Mouse (Mus musculus): ENCODE data around the gene Gltp.
A peak's percentile ranks its signal among the peaks of the same experiment; 100 is the strongest.

The Gltp gene

GRCm38 (mm10) chr5:114717937-114718336 is 27.2 kb upstream of the Gltp start:
- H3K27me3 ChIP-seq (ENCODE audit: control insufficient read depth, insufficient read depth, low read length, poor library complexity, severe bottlenecking) = no peaks in the 10 kb centered on the region
- peaks cover 10% of the 10 kb centered on the region for H3K36me3 ChIP-seq (ENCODE audit: control insufficient read depth, insufficient read depth, low read length, poor library complexity, severe bottlenecking)
- no peak for DNase-seq (ENCODE audit: low read depth, low spot score)

DNA sequence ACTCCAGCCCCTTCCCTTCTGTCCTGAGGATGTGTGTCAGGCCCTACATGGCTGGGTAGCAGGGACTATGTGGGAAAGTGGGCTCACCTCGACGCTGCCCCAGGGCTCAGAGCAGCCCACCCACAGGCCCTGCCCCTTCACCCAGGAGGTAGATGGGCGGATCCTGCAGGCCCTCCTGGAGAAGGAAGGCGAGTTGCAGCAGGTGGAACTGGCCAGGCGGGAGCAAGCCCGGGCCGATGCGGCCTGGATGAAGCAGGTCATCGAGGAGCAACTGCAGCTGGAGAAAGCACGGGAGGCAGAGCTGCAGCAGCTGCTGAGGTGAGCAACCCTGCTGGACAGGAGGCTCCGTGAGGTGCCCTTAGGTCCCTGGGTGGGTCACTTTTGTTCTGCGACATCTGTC is 26.5 kb upstream of the Gltp start:
- DNase-seq (ENCODE audit: low read depth, low spot score) = no peak
- no peaks in the 10 kb centered on the region for H3K27me3 ChIP-seq (ENCODE audit: control insufficient read depth, insufficient read depth, low read length, poor library complexity, severe bottlenecking)

GRCm38 (mm10) chr5:114714551-114714950 is 23.8 kb upstream of the Gltp start:
- no peaks in the 10 kb centered on the region for H3K27me3 ChIP-seq (ENCODE audit: control insufficient read depth, insufficient read depth, low read length, poor library complexity, severe bottlenecking)
- H3K36me3 ChIP-seq (ENCODE audit: control insufficient read depth, insufficient read depth, low read length, poor library complexity, severe bottlenecking) = peaks cover 10% of the 10 kb centered on the region
- no peak for DNase-seq (ENCODE audit: low read depth, low spot score)

More for the DNA sequence above, 26.5 kb upstream of the Gltp start:
- peaks cover 10% of the 10 kb centered on the region for H3K36me3 ChIP-seq (ENCODE audit: control insufficient read depth, insufficient read depth, low read length, poor library complexity, severe bottlenecking)

DNA sequence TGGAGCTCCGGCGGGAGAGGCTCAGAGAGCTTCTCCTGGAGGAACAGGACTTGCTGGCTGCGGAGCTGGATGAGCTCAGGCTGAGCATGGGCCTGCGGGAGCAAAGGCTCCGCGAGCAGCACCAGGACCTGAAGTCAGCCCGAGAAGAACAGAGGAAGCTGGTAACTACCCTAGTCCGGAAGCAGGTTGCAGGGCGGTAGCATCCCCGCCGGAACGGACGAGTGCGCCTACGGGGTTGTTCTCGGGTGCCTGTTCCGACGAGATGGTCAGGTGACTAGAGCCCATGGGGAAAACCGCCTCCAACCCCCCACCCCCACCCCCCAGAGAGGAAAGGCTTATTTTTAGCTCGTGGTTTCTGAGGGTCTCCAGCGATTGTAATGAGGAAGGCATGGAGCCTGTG is 18.6 kb upstream of the Gltp start:
- Histone ChIP-seq H3K36me3 (ENCODE audit: control insufficient read depth, insufficient read depth, low read length, poor library complexity, severe bottlenecking) (peaks cover 1% of the 10 kb centered on the region), H3K27me3 (ENCODE audit: control insufficient read depth, insufficient read depth, low read length, poor library complexity, severe bottlenecking) (no peaks in the 10 kb centered on the region)
- DNase-seq (ENCODE audit: low read depth, low spot score) = peak; percentile 41

GRCm38 (mm10) chr5:114708491-114708890 is 17.7 kb upstream of the Gltp start:
- H3K36me3 ChIP-seq (ENCODE audit: control insufficient read depth, insufficient read depth, low read length, poor library complexity, severe bottlenecking) = no peaks in the 10 kb centered on the region; the same call in none of the 2 replicates
- no peaks in the 10 kb centered on the region for H3K27me3 ChIP-seq (ENCODE audit: control insufficient read depth, insufficient read depth, low read length, poor library complexity, severe bottlenecking)
- DNase-seq (ENCODE audit: low read depth, low spot score) = no peak

DNA sequence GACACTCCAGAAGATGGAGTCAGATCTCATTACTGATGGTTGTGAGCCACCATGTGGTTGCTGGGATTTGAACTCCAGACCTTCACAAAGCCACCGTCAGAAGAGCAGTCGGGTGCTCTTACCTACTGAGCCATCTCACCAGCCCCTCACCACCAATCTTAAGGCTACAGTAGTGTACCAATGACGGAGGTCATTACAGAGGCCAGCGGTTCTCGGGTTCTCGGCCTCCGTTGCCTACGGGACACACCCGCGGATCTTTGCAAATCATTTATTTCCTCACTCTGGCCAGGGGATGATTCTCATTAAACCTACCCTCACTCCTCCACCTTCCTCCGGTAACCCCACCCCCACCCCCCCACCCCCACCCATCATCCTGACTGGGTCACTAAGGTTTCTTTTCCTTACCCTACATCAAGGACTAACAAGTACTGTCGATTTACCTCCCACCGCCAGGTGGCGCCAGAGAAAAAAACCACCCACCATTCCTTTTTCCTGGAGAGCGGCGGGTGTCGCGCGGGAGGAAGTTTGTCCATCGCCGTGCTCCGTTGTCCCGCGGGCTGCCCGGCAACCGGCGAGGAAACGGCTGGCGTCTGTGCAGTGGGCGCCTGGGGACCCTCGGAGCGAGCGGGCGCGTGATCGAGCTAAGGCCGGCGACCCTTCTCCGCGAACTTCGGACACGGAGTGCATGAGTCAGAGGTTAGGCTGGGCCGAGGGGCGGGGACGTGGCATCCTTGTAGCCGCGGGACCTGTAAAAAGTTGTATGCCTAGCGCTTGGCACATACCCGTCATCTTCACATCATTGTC is 16.7 kb upstream of the Gltp start, which contains the start of gene Tchp:
Gene Tchp (plus strand): TSS at position 496 of the 804 bp plus-strand sequence.
- Histone ChIP-seq H3K27me3 (ENCODE audit: control insufficient read depth, insufficient read depth, low read length, poor library complexity, severe bottlenecking) (no peaks in the 10 kb centered on the region), H3K36me3 (ENCODE audit: control insufficient read depth, insufficient read depth, low read length, poor library complexity, severe bottlenecking) (no peaks in the 10 kb centered on the region)
- DNase-seq (ENCODE audit: low read depth, low spot score) = peak; percentile 94

DNA sequence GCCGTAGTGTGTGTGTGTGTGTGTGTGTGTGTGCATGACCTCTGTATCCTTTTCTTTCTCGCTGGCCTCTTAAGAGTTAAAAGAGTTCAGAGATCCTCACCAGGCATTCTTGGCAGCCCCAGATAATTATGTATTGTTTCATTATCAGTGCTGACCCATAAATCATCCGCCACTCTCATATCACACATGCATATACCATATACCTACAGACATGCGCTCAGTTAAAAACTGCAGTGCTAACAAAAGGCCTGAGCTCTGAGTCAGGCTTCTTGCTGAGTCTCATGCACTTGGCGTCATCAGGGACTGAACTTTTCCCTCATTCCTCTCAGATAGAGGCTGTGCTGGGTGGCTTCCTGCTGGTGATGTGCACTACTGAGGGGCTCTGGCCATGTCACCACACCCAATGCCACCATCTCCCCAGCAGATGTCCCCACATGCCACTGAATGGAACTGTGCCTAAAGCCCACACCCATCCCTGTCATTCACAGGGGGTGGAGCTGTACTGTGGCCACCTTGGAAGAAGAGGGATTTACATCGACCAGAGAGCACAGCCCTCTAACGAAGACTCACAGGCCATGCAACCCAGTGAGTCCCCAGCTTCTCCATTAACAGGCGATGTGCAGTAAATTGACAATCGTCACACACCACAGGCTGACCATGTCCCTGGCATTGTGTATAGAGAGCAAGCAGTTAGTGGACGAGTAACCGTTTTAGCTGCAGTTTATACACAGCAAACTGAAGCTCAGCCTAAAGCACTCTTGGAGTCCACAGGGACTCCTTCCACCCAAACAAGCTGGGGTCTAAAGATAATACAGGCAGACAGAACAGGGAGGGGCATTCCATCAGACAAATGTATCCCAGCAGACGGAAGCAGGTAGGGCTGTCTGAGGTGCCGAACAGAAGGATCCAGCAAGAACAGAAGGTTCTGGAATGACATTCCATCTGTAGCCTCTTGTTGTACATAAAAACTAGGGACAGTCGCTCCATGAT is 11.9 kb upstream of the Gltp start:
- DNase-seq (ENCODE audit: low read depth, low spot score) = peak; percentile 37
- Histone ChIP-seq H3K36me3 (ENCODE audit: control insufficient read depth, insufficient read depth, low read length, poor library complexity, severe bottlenecking) (no peaks in the 10 kb centered on the region), H3K27me3 (ENCODE audit: control insufficient read depth, insufficient read depth, low read length, poor library complexity, severe bottlenecking) (no peaks in the 10 kb centered on the region)

GRCm38 (mm10) chr5:114699015-114699414 is 8.2 kb upstream of the Gltp start:
- no peaks in the 10 kb centered on the region for H3K27me3 ChIP-seq (ENCODE audit: control insufficient read depth, insufficient read depth, low read length, poor library complexity, severe bottlenecking)
- H3K36me3 ChIP-seq (ENCODE audit: control insufficient read depth, insufficient read depth, low read length, poor library complexity, severe bottlenecking) = no peaks in the 10 kb centered on the region
- DNase-seq (ENCODE audit: low read depth, low spot score) = peak; percentile 52

- no peaks in the 10 kb centered on the region for H3K36me3 ChIP-seq (ENCODE audit: control insufficient read depth, insufficient read depth, low read length, poor library complexity, severe bottlenecking)
- no peaks in the 10 kb centered on the region for H3K27me3 ChIP-seq (ENCODE audit: control insufficient read depth, insufficient read depth, low read length, poor library complexity, severe bottlenecking)
- DNase-seq (ENCODE audit: low read depth, low spot score) = no peak
These were observed 7.4 kb upstream of the Gltp start for GRCm38 (mm10) chr5:114698044-114698746.

GRCm38 (mm10) chr5:114696939-114697338 is 6.2 kb upstream of the Gltp start:
- no peak for DNase-seq (ENCODE audit: low read depth, low spot score)
- no peaks in the 10 kb centered on the region for H3K36me3 ChIP-seq (ENCODE audit: control insufficient read depth, insufficient read depth, low read length, poor library complexity, severe bottlenecking)
- H3K27me3 ChIP-seq (ENCODE audit: control insufficient read depth, insufficient read depth, low read length, poor library complexity, severe bottlenecking) = no peaks in the 10 kb centered on the region

DNA sequence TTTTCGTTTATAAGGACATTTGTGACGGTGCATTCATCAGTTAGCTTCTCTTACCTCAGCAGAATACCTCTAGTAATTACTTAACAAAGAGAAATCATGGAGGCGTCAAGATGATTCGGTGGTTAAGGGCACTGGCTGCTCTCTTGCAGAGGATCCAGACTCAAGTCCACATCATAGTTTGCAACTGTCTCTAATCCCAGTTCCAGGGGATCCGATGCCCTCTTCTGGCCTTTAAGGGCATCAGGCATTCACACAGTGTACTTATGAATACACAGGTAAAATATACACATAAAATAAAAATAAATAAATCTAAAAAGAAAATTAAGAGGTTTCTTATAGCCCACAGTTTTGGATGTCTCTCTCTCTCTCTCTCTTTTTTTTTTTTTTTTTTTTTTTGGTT is 5.0 kb upstream of the Gltp start:
- H3K27me3 ChIP-seq (ENCODE audit: control insufficient read depth, insufficient read depth, low read length, poor library complexity, severe bottlenecking) = no peaks in the 10 kb centered on the region
- peak; percentile 39 for DNase-seq (ENCODE audit: low read depth, low spot score)
- no peaks in the 10 kb centered on the region for H3K36me3 ChIP-seq (ENCODE audit: control insufficient read depth, insufficient read depth, low read length, poor library complexity, severe bottlenecking)

DNA sequence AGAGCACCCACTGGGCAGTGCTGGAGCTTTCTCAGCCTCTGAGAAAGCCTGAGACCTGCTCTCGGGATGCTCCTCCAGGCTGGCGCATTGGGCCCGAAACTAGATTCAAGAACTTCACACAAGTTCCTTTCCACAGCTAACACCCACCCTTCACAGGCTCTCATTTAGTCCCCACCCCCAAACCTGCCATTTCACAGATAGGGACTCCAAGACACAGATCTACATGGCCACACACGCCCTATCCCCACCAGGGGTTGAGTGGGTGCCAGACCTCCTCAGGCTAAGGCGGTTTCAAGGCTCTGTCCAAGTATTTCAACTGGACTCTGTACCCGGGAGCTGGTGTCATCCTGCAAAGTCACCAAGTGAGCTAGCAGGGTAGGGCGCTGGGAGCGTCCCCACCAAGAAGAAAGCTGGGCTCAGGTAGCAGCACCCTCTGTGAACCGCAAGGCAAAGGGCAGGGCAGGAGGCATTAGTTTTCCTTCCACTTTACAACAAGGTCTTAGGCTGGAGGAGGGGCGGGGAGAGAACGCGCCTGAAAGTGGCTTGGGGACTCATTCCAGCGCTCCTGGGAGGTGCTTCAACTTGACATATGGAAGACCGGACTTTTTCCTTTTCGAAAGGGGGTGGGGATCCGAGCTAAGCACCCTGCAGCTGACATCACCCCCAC is 951 bp downstream of the Gltp start:
- peak; percentile 47 for DNase-seq (ENCODE audit: low read depth, low spot score)
- H3K27me3 ChIP-seq (ENCODE audit: control insufficient read depth, insufficient read depth, low read length, poor library complexity, severe bottlenecking) = no peaks in the 10 kb centered on the region
- H3K36me3 ChIP-seq (ENCODE audit: control insufficient read depth, insufficient read depth, low read length, poor library complexity, severe bottlenecking) = no peaks in the 10 kb centered on the region

DNA sequence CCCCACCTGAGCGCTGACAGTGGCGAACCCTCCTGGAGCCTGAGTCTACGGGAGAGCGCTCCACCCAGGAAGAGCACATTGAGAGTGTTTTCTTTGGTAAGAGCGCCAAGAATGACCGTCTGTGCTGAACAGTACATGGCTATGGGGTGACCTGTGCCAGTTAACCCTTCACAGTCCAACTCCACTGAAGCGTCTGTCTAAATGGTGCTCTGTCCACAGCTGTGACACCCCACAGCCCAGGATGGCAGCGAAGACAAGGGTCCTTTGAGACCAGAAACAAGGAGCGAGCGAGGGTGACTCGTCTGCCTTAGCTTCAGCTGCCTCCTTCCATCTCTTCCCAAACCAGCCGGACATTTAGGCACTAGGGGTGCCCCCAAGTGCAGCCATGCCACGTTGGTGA is 2.1 kb downstream of the Gltp start:
- DNase-seq (ENCODE audit: low read depth, low spot score) = no peak
- H3K27me3 ChIP-seq (ENCODE audit: control insufficient read depth, insufficient read depth, low read length, poor library complexity, severe bottlenecking) = no peaks in the 10 kb centered on the region

GRCm38 (mm10) chr5:114687901-114688300 is 2.9 kb downstream of the Gltp start:
- Histone ChIP-seq H3K27me3 (ENCODE audit: control insufficient read depth, insufficient read depth, low read length, poor library complexity, severe bottlenecking) (no peaks in the 10 kb centered on the region), H3K36me3 (ENCODE audit: control insufficient read depth, insufficient read depth, low read length, poor library complexity, severe bottlenecking) (no peaks in the 10 kb centered on the region)
- peak; percentile 35 for DNase-seq (ENCODE audit: low read depth, low spot score)

More for the DNA sequence above, 2.1 kb downstream of the Gltp start:
- H3K36me3 ChIP-seq (ENCODE audit: control insufficient read depth, insufficient read depth, low read length, poor library complexity, severe bottlenecking) = no peaks in the 10 kb centered on the region

Measured in splenic B cell, adult 2 months (primary cell).